Mouse (Mus musculus): ENCODE results near the gene Dock4.

DNA sequence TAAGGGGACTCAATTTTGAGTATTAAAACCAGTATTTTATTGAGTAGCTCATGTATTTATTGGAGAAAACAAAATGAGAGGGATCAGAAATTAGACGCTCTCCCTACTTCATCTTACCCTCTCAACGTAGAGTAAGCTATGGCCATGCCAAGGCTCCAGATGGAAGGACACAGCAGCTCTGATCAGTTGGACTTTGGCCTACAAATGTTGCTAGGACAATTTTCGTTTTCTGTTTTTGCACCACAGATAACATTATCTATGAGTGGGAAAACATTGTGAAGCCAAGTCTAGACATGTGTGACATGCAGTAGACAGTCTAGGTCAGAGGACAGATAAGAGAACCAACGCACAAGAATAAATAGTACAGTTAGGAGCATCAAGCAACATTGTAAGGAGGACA lies 28.5 kb upstream of the Dock4 start:
- no peak for TF ChIP-seq EP300 (IDR thresholded peaks at IDR 0.05; ENCODE audit: low read length)
- no peak for TF ChIP-seq BHLHE40 (IDR thresholded peaks at IDR 0.05; ENCODE audit: low read depth, low read length)
- TF ChIP-seq POLR2A (IDR thresholded peaks at IDR 0.05; ENCODE audit: low read depth, low read length) = no peak
- TF ChIP-seq IRF4 (IDR thresholded peaks at IDR 0.05; ENCODE audit: low read depth, low read length) = no peak
- TF ChIP-seq CTCF (conservative IDR thresholded peaks at IDR 0.05 in 1 of 2, IDR thresholded peaks at IDR 0.05 in 1 of 2; ENCODE audit: low read depth in 2 of 2, low read length in 2 of 2) = no peak
- TF ChIP-seq USF2 (conservative IDR thresholded peaks at IDR 0.05; ENCODE audit: low read depth, low read length) = no peak
- no peak for TF ChIP-seq MAFK (IDR thresholded peaks at IDR 0.05; ENCODE audit: insufficient replicate concordance, low read length)
- no peak for TF ChIP-seq MAZ (IDR thresholded peaks at IDR 0.05; ENCODE audit: low read depth, low read length)
- no peak for TF ChIP-seq HCFC1 (IDR thresholded peaks at IDR 0.05; ENCODE audit: low read depth, low read length)

Data from CH12.LX (cell line).